Mouse (Mus musculus): ENCODE data around the gene Apba3. TPM values are rescaled to one million over a fixed set of nuclear protein-coding genes. Genes with fewer than 3 reads are reported as not detected.

The Apba3 gene
- total RNA-seq, 2 experiments from 2014 or later = 62.8 to 71.1 TPM

GRCm38 (mm10) chr10:81245166-81245565 lies 21.6 kb upstream of the Apba3 start:
- intact Hi-C loops (cut with DNase I; ENCODE audit: low total_unique reads) = no loop called here
- DNase-seq = no peak

DNA sequence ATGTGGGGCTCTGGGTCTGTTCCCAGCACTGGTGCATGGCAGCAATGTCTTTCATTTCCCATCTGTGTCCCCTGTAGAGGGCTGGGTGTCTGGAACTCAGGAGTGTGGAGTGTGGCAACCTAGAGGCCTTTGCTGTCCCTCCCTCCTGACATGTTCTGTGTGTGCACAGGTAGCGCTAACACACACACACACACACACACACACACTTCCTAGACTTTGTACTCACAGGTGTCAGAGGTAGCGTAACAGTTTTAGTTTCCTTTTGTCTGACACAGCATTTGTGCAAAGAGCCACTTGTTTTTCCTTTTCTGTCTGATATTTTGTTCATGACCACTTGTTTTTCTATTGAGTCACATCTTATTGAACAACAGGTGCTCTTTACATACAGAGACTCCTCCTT lies 19.0 kb upstream of the Apba3 start:
- intact Hi-C loops (cut with DNase I; ENCODE audit: low total_unique reads) = no loop called here
- DNase-seq = no peak

- intact Hi-C loops (cut with DNase I; ENCODE audit: low total_unique reads) = no loop called here
- no peak for DNase-seq
These were observed 17.3 kb upstream of the Apba3 start for GRCm38 (mm10) chr10:81249442-81249841.

- DNase-seq = no peak
- intact Hi-C loops (cut with DNase I; ENCODE audit: low total_unique reads) = no loop called here
These were observed 14.0 kb upstream of the Apba3 start, which contains the start of gene Matk for GRCm38 (mm10) chr10:81252424-81253419. Gene Matk, plus strand, starts transcription at chr10:81252935.

- intact Hi-C loops (cut with DNase I; ENCODE audit: low total_unique reads) = no loop called here
- no peak for DNase-seq
These were observed 11.9 kb upstream of the Apba3 start for GRCm38 (mm10) chr10:81254886-81255285.

- intact Hi-C loops (cut with DNase I; ENCODE audit: low total_unique reads) = no loop called here
These were observed 9.4 kb upstream of the Apba3 start for GRCm38 (mm10) chr10:81257158-81258039.

DNA sequence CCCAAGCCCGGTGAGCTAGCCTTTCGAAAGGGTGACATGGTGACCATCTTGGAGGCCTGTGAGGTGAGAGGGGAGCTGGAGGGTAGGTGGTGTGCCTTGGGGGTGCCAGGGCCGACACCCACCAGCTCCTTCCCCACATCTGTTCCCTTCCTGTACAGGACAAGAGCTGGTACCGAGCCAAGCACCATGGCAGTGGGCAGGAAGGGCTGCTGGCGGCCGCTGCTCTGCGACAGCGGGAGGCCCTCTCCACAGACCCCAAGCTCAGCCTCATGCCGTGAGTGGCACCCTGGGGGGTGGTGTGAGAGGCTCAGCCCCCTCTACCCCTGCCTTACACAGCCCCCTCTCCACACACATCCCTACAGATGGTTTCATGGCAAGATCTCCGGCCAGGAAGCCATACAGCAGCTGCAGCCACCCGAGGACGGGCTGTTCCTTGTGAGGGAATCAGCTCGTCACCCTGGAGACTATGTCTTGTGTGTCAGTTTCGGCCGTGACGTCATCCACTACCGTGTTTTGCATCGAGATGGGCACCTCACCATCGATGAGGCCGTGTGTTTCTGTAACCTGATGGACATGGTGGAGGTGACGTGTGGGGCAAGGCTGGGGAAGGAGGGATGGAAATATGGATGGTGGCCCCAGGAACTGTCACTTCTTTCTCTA lies 7.4 kb upstream of the Apba3 start:
- intact Hi-C loops (cut with DNase I; ENCODE audit: low total_unique reads) = no loop called here

More at GRCm38 (mm10) chr10:81257158-81258039, 9.4 kb upstream of the Apba3 start:
- no peak for DNase-seq

GRCm38 (mm10) chr10:81261025-81261424 lies 5.7 kb upstream of the Apba3 start:
- intact Hi-C loops (cut with DNase I; ENCODE audit: low total_unique reads) = no loop called here
- no peak for DNase-seq

More for the DNA sequence above, 7.4 kb upstream of the Apba3 start:
- DNase-seq = no peak

DNA sequence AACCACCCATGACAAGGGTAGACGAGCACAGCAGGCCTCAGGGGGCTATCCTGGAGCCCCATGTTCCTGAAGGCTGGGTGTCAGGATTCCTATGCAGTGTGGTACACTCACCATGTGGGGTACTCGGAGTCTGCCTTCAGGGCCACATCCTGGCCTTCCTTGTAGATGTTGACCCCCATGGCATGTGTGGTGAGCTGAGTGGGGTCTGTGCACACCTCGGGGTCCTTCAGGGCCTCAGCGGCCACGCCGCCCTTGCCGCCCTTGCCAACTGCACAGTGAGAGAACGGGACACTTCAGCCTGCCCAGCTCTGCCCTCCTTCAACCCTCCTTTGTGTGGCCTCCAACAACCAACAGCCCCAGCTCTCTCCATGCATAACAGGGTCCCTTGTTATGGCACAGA lies 1.2 kb upstream of the Apba3 start:
- no peak for DNase-seq
- intact Hi-C loops (cut with DNase I; ENCODE audit: low total_unique reads) = no loop called here

DNA sequence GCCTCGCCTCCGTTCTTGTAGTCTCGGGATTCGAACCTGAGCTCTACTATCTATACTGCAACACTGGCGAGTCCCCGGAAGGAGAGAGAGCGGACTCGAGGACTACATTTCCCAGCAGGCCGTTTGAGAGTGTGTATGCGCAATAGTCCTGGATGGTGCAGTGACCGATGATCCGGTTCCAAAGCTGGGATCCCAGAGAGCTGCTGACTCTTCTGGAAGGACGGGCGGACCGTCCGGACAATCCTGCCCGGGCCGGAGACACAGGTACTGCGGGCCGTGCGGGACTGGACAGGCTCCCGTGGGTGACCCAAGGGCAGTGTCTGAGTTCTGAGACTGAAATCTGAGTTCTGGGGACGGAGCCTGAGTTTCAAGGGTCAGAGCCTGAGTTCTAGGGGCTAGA lies 1.3 kb downstream of the Apba3 start:
- peak; percentile 85 for DNase-seq
- intact Hi-C loops (cut with DNase I; ENCODE audit: low total_unique reads) = no loop called here

- DNase-seq = no peak
- intact Hi-C loops (cut with DNase I; ENCODE audit: low total_unique reads) = no loop called here
These were observed 2.1 kb downstream of the Apba3 start for GRCm38 (mm10) chr10:81268643-81269412.

GRCm38 (mm10) chr10:81272356-81272755 lies 5.6 kb downstream of the Apba3 start:
- DNase-seq = no peak
- intact Hi-C loops (cut with DNase I; ENCODE audit: low total_unique reads) = no loop called here

DNA sequence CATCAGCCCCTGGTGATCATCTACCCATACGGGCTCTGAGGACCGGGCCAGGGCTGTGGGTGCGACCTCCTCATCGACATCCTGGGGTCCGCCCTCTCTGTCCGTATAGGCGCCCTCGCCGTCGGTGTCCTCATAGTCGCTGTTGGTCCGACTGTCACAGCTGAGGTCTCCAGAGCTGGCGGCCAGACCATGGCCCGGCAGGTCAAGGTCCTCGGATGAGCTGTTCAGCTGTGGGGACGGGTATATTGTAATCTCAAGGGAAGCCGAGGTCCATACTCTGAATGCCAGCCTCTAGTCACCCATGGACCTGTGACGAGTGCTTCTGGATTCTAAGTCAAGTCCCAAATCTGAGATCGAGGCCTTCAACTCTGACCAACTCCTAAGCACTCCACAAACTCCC lies 7.1 kb downstream of the Apba3 start:
- intact Hi-C loops (cut with DNase I; ENCODE audit: low total_unique reads) = no loop called here
- no peak for DNase-seq

- DNase-seq = no peak
- intact Hi-C loops (cut with DNase I; ENCODE audit: low total_unique reads) = no loop called here
These were observed 10.9 kb downstream of the Apba3 start for GRCm38 (mm10) chr10:81277676-81278075.

DNA sequence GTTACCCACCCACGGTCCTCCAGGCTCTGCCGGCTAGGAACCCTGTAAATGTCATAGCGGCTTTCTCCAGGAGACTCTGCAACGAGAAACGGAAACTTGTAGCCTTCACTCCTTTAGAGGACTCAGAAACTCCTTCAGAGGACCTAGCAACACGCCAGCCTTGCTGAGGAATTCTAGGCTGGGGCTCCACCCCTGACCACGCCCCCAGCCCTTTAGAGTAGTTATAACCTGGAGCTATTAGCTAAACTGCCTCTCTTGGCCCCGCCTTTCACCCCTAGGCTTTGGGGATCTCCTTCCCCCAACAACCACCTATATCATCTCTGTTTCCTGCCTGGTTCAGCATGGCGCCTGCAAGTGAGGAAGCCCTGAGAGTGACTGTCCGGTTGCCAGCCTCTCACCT lies 12.7 kb downstream of the Apba3 start:
- intact Hi-C loops (cut with DNase I; ENCODE audit: low total_unique reads) = no loop called here
- no peak for DNase-seq

DNA sequence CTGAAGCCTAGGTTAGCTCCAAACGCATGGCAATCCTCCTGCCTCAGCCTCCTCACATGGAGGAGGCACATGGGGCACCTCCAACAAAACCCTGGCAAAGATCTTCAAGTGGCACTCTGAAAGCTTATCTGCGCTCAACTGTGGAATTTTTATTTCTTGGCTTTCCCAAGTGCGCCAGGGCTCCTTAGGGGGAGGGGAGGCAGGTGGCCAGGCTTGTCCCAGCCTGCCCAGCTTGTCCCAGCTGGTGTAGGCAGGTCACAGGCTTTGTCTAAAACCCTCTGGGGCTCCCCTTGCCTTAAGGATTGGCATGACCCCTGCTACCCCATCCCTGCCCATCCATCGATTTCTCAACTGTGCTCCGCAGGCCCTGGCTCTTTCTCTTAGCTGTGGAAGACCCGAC lies 17.4 kb downstream of the Apba3 start:
- no peak for DNase-seq
- intact Hi-C loops (cut with DNase I; ENCODE audit: low total_unique reads) = loop anchor here (10.0 kb wide), 1 partner anchor 171 kb away; the partner anchor contains the start of gene Nfic

GRCm38 (mm10) chr10:81284719-81285118 lies 18.0 kb downstream of the Apba3 start:
- DNase-seq = no peak
- intact Hi-C loops (cut with DNase I; ENCODE audit: low total_unique reads) = loop anchor here (5.0 to 10.0 kb wide), 2 partner anchors 68 to 170 kb away; partner anchors contain the start of genes Hmg20b and Nfic

GRCm38 (mm10) chr10:81285694-81286450 lies 19.1 kb downstream of the Apba3 start:
- DNase-seq = peak; percentile 91
- intact Hi-C loops (cut with DNase I; ENCODE audit: low total_unique reads) = loop anchor here (5.0 to 10.0 kb wide), 2 partner anchors 66 to 169 kb away; partner anchors contain the start of genes Hmg20b and Nfic
